Mouse (Mus musculus): ENCODE measurements around the gene Klc3. TPM values are rescaled to one million over a fixed set of nuclear protein-coding genes. Genes with fewer than 3 reads are reported as not detected.

The Klc3 gene
- polyA plus RNA-seq, 1 experiment: 1.6 TPM

GRCm38 (mm10) chr7:19363881-19364280, 40.0 kb downstream of the Klc3 start:
- 8% methylated on average over 18 of the region's 18 CpGs for WGBS
- no peak for TF ChIP-seq POLR2A (IDR thresholded peaks at IDR 0.05; ENCODE audit: borderline replicate concordance, control insufficient read depth, low read depth, low read length)
- peak; percentile 90 for TF ChIP-seq CTCF (IDR thresholded peaks at IDR 0.05; ENCODE audit: control insufficient read depth, insufficient read depth, low read length)
- Histone ChIP-seq H3K4me1 (ENCODE audit: control insufficient read depth, insufficient read depth, low read length) (no peaks in the 10 kb centered on the region), H3K4me3 (replicated peaks; ENCODE audit: control insufficient read depth, low read depth, low read length) (no peak overlapping the region), H3K27ac (ENCODE audit: control insufficient read depth, insufficient read depth, low read depth, low read length, poor library complexity) (no peak overlapping the region)

DNA sequence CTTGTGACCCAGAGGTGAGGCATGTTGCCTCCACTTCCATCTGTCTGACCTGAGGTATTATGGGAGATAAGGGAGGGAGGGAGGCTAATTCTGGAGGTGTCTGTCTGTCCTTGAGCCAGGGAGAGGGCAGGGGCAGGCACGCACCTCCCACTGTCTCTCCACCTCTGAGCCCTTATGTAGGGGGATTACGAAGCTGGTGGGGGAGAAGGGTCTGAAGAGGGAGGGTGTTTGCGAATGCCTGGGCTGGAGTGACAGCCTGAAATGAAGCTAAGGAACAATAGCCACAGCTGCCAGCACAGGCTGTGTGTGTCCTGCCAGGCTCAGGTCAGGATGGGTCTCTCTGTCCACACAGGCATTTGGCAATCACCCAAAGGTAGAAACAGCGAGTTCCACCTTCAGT, 41.6 kb downstream of the Klc3 start:
- H3K27ac ChIP-seq (ENCODE audit: control insufficient read depth, insufficient read depth, low read depth, low read length, poor library complexity): no peak overlapping the region
- H3K4me1 ChIP-seq (ENCODE audit: control insufficient read depth, insufficient read depth, low read length): peaks cover 2% of the 10 kb centered on the region; the same call in 1 of the 2 replicates
- no peak overlapping the region for H3K4me3 ChIP-seq (replicated peaks; ENCODE audit: control insufficient read depth, low read depth, low read length)
- WGBS: 79% methylated on average over 4 of the region's 4 CpGs
- TF ChIP-seq CTCF (IDR thresholded peaks at IDR 0.05; ENCODE audit: control insufficient read depth, insufficient read depth, low read length): no peak
- no peak for TF ChIP-seq POLR2A (IDR thresholded peaks at IDR 0.05; ENCODE audit: borderline replicate concordance, control insufficient read depth, low read depth, low read length)

GRCm38 (mm10) chr7:19361720-19362119, 42.2 kb downstream of the Klc3 start:
- Histone ChIP-seq H3K4me1 (ENCODE audit: control insufficient read depth, insufficient read depth, low read length) (peaks cover 2% of the 10 kb centered on the region; the same call in 1 of the 2 replicates), H3K27ac (ENCODE audit: control insufficient read depth, insufficient read depth, low read depth, low read length, poor library complexity) (no peak overlapping the region), H3K4me3 (replicated peaks; ENCODE audit: control insufficient read depth, low read depth, low read length) (no peak overlapping the region)
- TF ChIP-seq CTCF (IDR thresholded peaks at IDR 0.05; ENCODE audit: control insufficient read depth, insufficient read depth, low read length) (peak; percentile 86), POLR2A (IDR thresholded peaks at IDR 0.05; ENCODE audit: borderline replicate concordance, control insufficient read depth, low read depth, low read length) (no peak)
- WGBS: 9% methylated on average over 16 of the region's 16 CpGs

DNA sequence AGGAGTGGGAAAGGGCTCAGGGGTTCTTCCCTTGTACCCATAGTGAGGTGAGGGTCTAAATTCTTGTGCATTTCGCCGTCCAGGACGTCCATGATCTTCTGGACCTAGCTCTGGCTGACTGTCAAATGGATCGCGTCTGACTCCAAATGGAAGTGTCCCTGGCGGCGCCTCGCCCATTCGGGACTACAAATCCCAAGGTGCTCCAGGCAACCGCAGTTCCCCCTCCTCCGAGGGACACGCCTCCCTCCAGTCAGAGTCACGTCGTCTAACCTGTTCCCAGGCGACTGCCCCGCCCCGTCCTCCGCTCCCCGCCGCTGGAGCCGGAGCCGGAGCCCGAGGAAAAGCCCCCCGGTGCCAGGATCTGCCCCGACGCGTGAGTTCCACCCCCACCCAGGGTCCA, 43.0 kb downstream of the Klc3 start:
- TF ChIP-seq POLR2A (IDR thresholded peaks at IDR 0.05; ENCODE audit: borderline replicate concordance, control insufficient read depth, low read depth, low read length): no peak
- Histone ChIP-seq H3K27ac (ENCODE audit: control insufficient read depth, insufficient read depth, low read depth, low read length, poor library complexity) (no peak overlapping the region; the same call in 1 of the 2 replicates), H3K4me3 (replicated peaks; ENCODE audit: control insufficient read depth, low read depth, low read length) (peak overlapping the region; percentile 53), H3K4me1 (ENCODE audit: control insufficient read depth, insufficient read depth, low read length) (peaks cover 2% of the 10 kb centered on the region; the same call in 1 of the 2 replicates)
- WGBS: 2% methylated on average over 27 of the region's 27 CpGs

GRCm38 (mm10) chr7:19359892-19360641, 43.8 kb downstream of the Klc3 start:
- TF ChIP-seq POLR2A (IDR thresholded peaks at IDR 0.05; ENCODE audit: borderline replicate concordance, control insufficient read depth, low read depth, low read length): no peak
- TF ChIP-seq CTCF (IDR thresholded peaks at IDR 0.05; ENCODE audit: control insufficient read depth, insufficient read depth, low read length): no peak
- Histone ChIP-seq H3K27ac (ENCODE audit: control insufficient read depth, insufficient read depth, low read depth, low read length, poor library complexity) (peak overlapping the region; percentile 31), H3K4me3 (replicated peaks; ENCODE audit: control insufficient read depth, low read depth, low read length) (peak overlapping the region; percentile 76), H3K4me1 (ENCODE audit: control insufficient read depth, insufficient read depth, low read length) (peaks cover 2% of the 10 kb centered on the region; the same call in 1 of the 2 replicates)
- under 1% methylated on average over 45 of the region's 45 CpGs for WGBS

GRCm38 (mm10) chr7:19359299-19359891, 44.5 kb downstream of the Klc3 start, which contains the start of the genes Cd3eap and Ppp1r13l:
Gene Cd3eap (minus strand): TSS chr7:19359483.
Gene Ppp1r13l (plus strand): TSS chr7:19359749.
- peak within 1 kb of the TSS; percentile 76 for H3K4me3 ChIP-seq (replicated peaks; ENCODE audit: control insufficient read depth, low read depth, low read length)
- peaks cover 2% of the 10 kb centered on the region; the same call in 1 of the 2 replicates for H3K4me1 ChIP-seq (ENCODE audit: control insufficient read depth, insufficient read depth, low read length)
- under 1% methylated on average over 31 of the region's 31 CpGs for WGBS
- TF ChIP-seq POLR2A (IDR thresholded peaks at IDR 0.05; ENCODE audit: borderline replicate concordance, control insufficient read depth, low read depth, low read length): peak; percentile 64; the same call in 1 of the 2 replicates
- no peak for TF ChIP-seq CTCF (IDR thresholded peaks at IDR 0.05; ENCODE audit: control insufficient read depth, insufficient read depth, low read length)
- H3K27ac ChIP-seq (ENCODE audit: control insufficient read depth, insufficient read depth, low read depth, low read length, poor library complexity): peak within 1 kb of the TSS; percentile 31

GRCm38 (mm10) chr7:19358634-19359033, 45.3 kb downstream of the Klc3 start:
- no peak for TF ChIP-seq CTCF (IDR thresholded peaks at IDR 0.05; ENCODE audit: control insufficient read depth, insufficient read depth, low read length)
- TF ChIP-seq POLR2A (IDR thresholded peaks at IDR 0.05; ENCODE audit: borderline replicate concordance, control insufficient read depth, low read depth, low read length): no peak
- WGBS: 7% methylated on average over 13 of the region's 13 CpGs
- Histone ChIP-seq H3K4me3 (replicated peaks; ENCODE audit: control insufficient read depth, low read depth, low read length) (peak overlapping the region; percentile 34), H3K4me1 (ENCODE audit: control insufficient read depth, insufficient read depth, low read length) (peaks cover 2% of the 10 kb centered on the region; the same call in 1 of the 2 replicates), H3K27ac (ENCODE audit: control insufficient read depth, insufficient read depth, low read depth, low read length, poor library complexity) (no peak overlapping the region)
